Mouse (Mus musculus) liver, adult 2 months (tissue): ENCODE data around the gene Auts2.

Source experiments
- CTCF ChIP-seq: fragments of 200-500 bp; IDR thresholded peaks from 2 replicates; pipeline ENCODE4 v1.5.1; 2011; ENCODE audit warnings: low read depth, low read length, control low read depth
- POLR2A ChIP-seq: fragments of 200-500 bp; IDR thresholded peaks from 2 replicates; pipeline ENCODE4 v1.6.1; 2011; ENCODE audit warnings: low read length, control low read depth; ENCODE audit not compliant: insufficient read depth; ENCODE audit errors: extremely low read depth

DNA sequence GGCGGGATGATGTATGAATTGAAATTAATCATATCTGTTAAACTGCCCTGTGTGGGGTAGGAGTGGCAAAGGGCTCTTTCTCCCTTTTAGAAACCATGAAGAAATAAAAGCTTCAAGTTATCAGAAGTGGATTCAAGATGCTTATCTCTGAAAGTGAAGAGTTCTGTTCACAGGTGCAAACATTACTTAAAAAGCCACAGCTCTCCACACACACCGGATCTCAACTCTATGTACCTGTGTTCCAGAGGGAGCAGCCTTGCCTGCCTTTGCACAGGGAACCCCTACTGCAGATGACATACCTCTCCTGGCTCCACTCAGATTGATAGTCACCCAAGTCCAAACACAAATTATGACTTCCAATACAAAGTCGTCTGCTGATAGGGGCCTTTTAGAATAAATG, 208.3 kb downstream of the Auts2 start:
- TF ChIP-seq POLR2A (no peak), CTCF (no peak)
